Mouse (Mus musculus) midbrain, embryonic 16.5 days (tissue): ENCODE measurements at regions not wholly inside any gene's neighbourhood (a gene's known extent, or its start where the extent isn't known, plus 50 kb on each side); places are given as distances from the start of the nearest gene placed in this dataset.

Experiments used
- ATAC-seq: fragments of 200-750 bp; cut with Nextera tagmentation; 2 replicates; pipeline ENCODE4 v1.8.0; 2017; ENCODE audit warnings: moderate TSS enrichment
- H3K27ac ChIP-seq: fragments of 300-500 bp; sonication (generic); 2 replicates; pipeline ENCODE4 v1.5.1; 2014; ENCODE audit warnings: mild to moderate bottlenecking, low read length, mixed read lengths
- H3K27me3 ChIP-seq: fragments of 300-500 bp; sonication (generic); 2 replicates; pipeline ENCODE4 v1.6.1; 2014; ENCODE audit warnings: low read depth, low read length, mixed read lengths; ENCODE audit not compliant: control insufficient read depth, insufficient read depth
- H3K36me3 ChIP-seq: fragments of 300-500 bp; sonication (generic); 2 replicates; pipeline ENCODE4 v1.6.1; 2014; ENCODE audit warnings: mild to moderate bottlenecking, low read length, moderate library complexity, mixed read lengths; ENCODE audit not compliant: control insufficient read depth, insufficient read depth
- H3K4me1 ChIP-seq: fragments of 300-500 bp; sonication (generic); 2 replicates; pipeline ENCODE4 v1.6.1; 2014; ENCODE audit warnings: mild to moderate bottlenecking, low read length, mixed read lengths; ENCODE audit not compliant: control insufficient read depth, insufficient read depth
- H3K4me2 ChIP-seq: fragments of 300-500 bp; sonication (generic); 2 replicates; pipeline ENCODE4 v1.6.1; 2014; ENCODE audit warnings: mild to moderate bottlenecking, low read length, mixed read lengths
- H3K4me3 ChIP-seq: fragments of 300-500 bp; sonication (generic); 2 replicates; pipeline ENCODE4 v1.5.1; 2014; ENCODE audit warnings: low read depth, mild to moderate bottlenecking, low read length, moderate library complexity, mixed read lengths
- H3K9ac ChIP-seq: fragments of 300-500 bp; sonication (generic); 2 replicates; pipeline ENCODE4 v1.6.1; 2014; ENCODE audit warnings: low read depth, low read length, mixed read lengths
- H3K9me3 ChIP-seq: fragments of 300-500 bp; sonication (generic); replicated peaks from 2 replicates; pipeline ENCODE4 v1.6.1; 2014; ENCODE audit warnings: mild to moderate bottlenecking, low read length, mixed read lengths; ENCODE audit not compliant: control insufficient read depth, poor library complexity, severe bottlenecking
- WGBS: fragments of 180-500 bp; shearing (Covaris S2); extraction: QIAGEN DNeasy Blood & Tissue Kit; methylation state at CpG from one replicate; pipeline ENCODE4 v1.1.7; 2014; 5-methylcytosine and 5-hydroxymethylcytosine counted together

GRCm38 (mm10) chr15:41379637-41380036 lies 1245.5 kb downstream of the 9330182O14Rik start:
- no peaks in the 10 kb centered on the region for H3K4me1 ChIP-seq
- no peaks in the 10 kb centered on the region for H3K27me3 ChIP-seq
- no peak overlapping the region for H3K9ac ChIP-seq
- 88% methylated on average over 5 of the region's 5 CpGs for WGBS
- no peak overlapping the region for H3K4me3 ChIP-seq
- ATAC-seq = no peak
- H3K27ac ChIP-seq = no peak overlapping the region
- no peak overlapping the region for H3K4me2 ChIP-seq
- H3K9me3 ChIP-seq = no peaks in the 10 kb centered on the region
- no peaks in the 10 kb centered on the region for H3K36me3 ChIP-seq

DNA sequence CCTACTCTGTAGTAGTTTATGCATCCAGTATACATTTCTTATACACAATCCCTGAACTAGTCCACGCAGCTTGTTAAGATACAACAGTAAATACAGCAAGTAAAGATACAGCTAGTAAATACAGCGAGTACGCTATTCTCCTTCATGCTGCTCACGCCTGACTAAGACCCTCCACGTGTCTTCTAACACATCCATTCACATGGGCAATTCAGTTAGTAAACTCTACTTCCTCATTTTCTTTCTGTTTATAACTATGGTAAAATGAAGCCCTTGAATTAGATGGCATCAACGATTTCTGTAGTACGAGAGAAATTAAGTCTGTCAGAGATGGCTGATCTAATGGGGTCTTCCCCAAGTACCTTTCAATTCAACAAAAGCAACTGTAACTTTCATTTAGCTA lies 1246.3 kb downstream of the 9330182O14Rik start:
- no peaks in the 10 kb centered on the region for H3K9me3 ChIP-seq
- no peak overlapping the region for H3K9ac ChIP-seq
- no peak for ATAC-seq
- H3K36me3 ChIP-seq = no peaks in the 10 kb centered on the region
- H3K27ac ChIP-seq = no peak overlapping the region
- WGBS = 93% methylated on average over 7 of the region's 7 CpGs
- H3K4me1 ChIP-seq = no peaks in the 10 kb centered on the region
- H3K4me3 ChIP-seq = no peak overlapping the region
- H3K27me3 ChIP-seq = no peaks in the 10 kb centered on the region
- no peak overlapping the region for H3K4me2 ChIP-seq

DNA sequence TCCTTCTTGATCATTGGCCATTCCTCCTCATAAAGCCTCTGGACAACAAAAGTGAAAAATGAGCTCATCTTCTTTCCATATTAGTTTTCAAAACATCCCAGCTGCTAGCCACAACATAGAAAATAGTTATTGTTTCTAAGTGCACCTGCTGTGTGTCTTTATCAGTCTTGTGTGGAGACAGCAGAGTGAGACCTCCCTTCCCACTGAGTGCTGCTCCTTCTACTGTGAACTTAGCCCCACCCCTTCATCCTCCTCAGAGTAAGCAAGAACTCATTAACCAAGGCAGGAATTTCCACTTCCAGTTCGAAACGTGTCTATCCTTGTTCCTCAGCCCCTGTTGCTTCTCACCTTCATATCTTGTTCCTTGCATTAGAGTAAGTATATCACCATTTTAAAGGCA lies 1256.5 kb downstream of the 9330182O14Rik start:
- Histone ChIP-seq H3K9ac (no peak overlapping the region), H3K27ac (no peak overlapping the region), H3K4me2 (no peak overlapping the region), H3K36me3 (no peaks in the 10 kb centered on the region), H3K27me3 (no peaks in the 10 kb centered on the region), H3K4me1 (no peaks in the 10 kb centered on the region), H3K9me3 (no peaks in the 10 kb centered on the region), H3K4me3 (no peak overlapping the region)
- WGBS = 37% methylated on average over 2 of the region's 2 CpGs
- ATAC-seq = no peak
